Mouse (Mus musculus) stomach, postnatal 0 days (tissue): ENCODE results near the gene Rasl11b.

ENCODE experiments used
- CTCF ChIP-seq: IDR thresholded peaks from 2 replicates; pipeline ENCODE4 v1.5.1; 2016; ENCODE audit warnings: antibody characterized with exemption, low read depth, mild to moderate bottlenecking, moderate library complexity
- EP300 ChIP-seq: optimal IDR thresholded peaks from 2 replicates; pipeline ENCODE3; 2016; ENCODE audit warnings: antibody characterized with exemption

DNA sequence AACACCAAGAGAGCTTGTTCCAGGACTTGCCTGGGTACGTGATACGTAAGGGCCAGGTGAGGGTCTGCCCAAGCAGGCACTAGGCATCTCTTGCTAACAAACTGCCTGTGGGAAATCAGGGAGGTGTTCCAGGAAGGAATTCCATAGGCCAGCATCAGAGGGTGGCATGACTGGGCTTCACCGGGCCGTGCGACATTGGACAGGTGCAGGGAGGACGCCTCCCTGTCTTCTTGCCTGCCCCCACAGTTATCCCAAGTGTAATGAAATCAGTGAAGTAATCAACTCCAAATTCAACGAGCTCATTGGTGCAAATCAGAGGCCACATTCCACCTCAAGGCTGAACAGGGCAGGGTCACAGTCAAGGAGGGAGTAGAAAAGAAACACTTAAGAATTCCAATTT is 11.6 kb downstream of the Rasl11b start:
- TF ChIP-seq EP300, result no peak
- TF ChIP-seq CTCF, result no peak
